Mouse (Mus musculus): Measurements from ENCODE around the gene Rrm2.

GRCm38 (mm10) chr12:24709409-24709808, 1.4 kb downstream of the Rrm2 start:
- no peak for TF ChIP-seq CTCF (IDR thresholded peaks at IDR 0.05; ENCODE audit: extremely low read depth, insufficient read length, insufficient replicate concordance, low read depth, low read length)
- no peak for TF ChIP-seq POLR2A (IDR thresholded peaks at IDR 0.05; ENCODE audit: low read depth, low read length)

All from small intestine, adult 2 months (tissue).